Mouse (Mus musculus) liver, adult 2 months (tissue): ENCODE results near the gene Ntng2. TPM values are rescaled to one million over a fixed set of nuclear protein-coding genes. Genes with fewer than 3 reads are reported as not detected.

Source experiments
- DNase-seq: peaks from one replicate; pipeline ENCODE4 v3.0.0-alpha.2; 2011; ENCODE audit warnings: low read depth, low spot score; ENCODE audit errors: extremely low read depth
- H3K27ac ChIP-seq: fragments of 200-500 bp; replicated peaks from 2 replicates; pipeline ENCODE4 v1.5.1; 2012; ENCODE audit warnings: low read depth, mild to moderate bottlenecking, control low read depth, inconsistent platforms, low read length; ENCODE audit not compliant: insufficient read depth
- H3K27me3 ChIP-seq: fragments of 200-500 bp; 2 replicates; pipeline ENCODE4 v1.6.1; 2012; ENCODE audit warnings: mild to moderate bottlenecking, moderate library complexity, low read length, inconsistent platforms; ENCODE audit not compliant: control insufficient read depth, insufficient read depth
- H3K36me3 ChIP-seq: fragments of 200-500 bp; 2 replicates; pipeline ENCODE4 v1.6.1; 2012; ENCODE audit warnings: low read length, inconsistent platforms; ENCODE audit not compliant: control insufficient read depth, insufficient read depth
- H3K4me1 ChIP-seq: fragments of 200-500 bp; 2 replicates; pipeline ENCODE4 v1.6.1; 2011; ENCODE audit warnings: low read length; ENCODE audit not compliant: control insufficient read depth, insufficient read depth
- H3K4me3 ChIP-seq: fragments of 200-500 bp; 2 replicates; pipeline ENCODE4 v1.5.1; 2011; ENCODE audit warnings: low read depth, mild to moderate bottlenecking, control low read depth, low read length, moderate library complexity; ENCODE audit not compliant: insufficient read depth
- H3K79me2 ChIP-seq: fragments of 200-500 bp; 2 replicates; pipeline ENCODE4 v1.6.1; 2012; ENCODE audit warnings: inconsistent platforms, mild to moderate bottlenecking, low read length, moderate library complexity; ENCODE audit not compliant: control insufficient read depth, insufficient read depth
- H3K9ac ChIP-seq: fragments of 200-500 bp; 2 replicates; pipeline ENCODE4 v1.6.1; 2012; ENCODE audit warnings: low read depth, mild to moderate bottlenecking, control low read depth, inconsistent platforms, low read length
- CTCF ChIP-seq: fragments of 200-500 bp; IDR thresholded peaks from 2 replicates; pipeline ENCODE4 v1.5.1; 2011; ENCODE audit warnings: low read depth, low read length, control low read depth
- POLR2A ChIP-seq: fragments of 200-500 bp; IDR thresholded peaks from 2 replicates; pipeline ENCODE4 v1.6.1; 2011; ENCODE audit warnings: low read length, control low read depth; ENCODE audit not compliant: insufficient read depth; ENCODE audit errors: extremely low read depth
- WGBS: fragments of 180-500 bp; shearing (Covaris S2); methylation state at CpG from one replicate; pipeline ENCODE4 v1.1.7; 2018; 5-methylcytosine and 5-hydroxymethylcytosine counted together
- polyA plus RNA-seq: library from polyadenylated mRNA; depleted of rRNA; stranded (reverse); fragments of >200 nt; gene quantifications from 2 replicates; pipeline ENCODE4 v1.2.3, GENCODE M21; 2012
- total RNA-seq: library from RNA; depleted of rRNA; stranded (reverse); fragments of >200 nt; gene quantifications from 2 replicates; pipeline ENCODE4 v1.2.3, GENCODE M21; 2014

Gene Ntng2
- total and polyA plus RNA-seq, 2 experiments, result 1.5 to 5.1 TPM

GRCm38 (mm10) chr2:29266810-29267209 lies 14.0 kb upstream of the Ntng2 start:
- H3K27me3 ChIP-seq, result no peaks in the 10 kb centered on the region
- no peak for DNase-seq
- no peak overlapping the region for H3K4me3 ChIP-seq
- H3K36me3 ChIP-seq, result no peaks in the 10 kb centered on the region
- no peaks in the 10 kb centered on the region for H3K79me2 ChIP-seq
- TF ChIP-seq POLR2A (no peak), CTCF (no peak)
- H3K9ac ChIP-seq, result no peak overlapping the region
- WGBS, result 78% methylated on average over 4 of the region's 4 CpGs
- H3K4me1 ChIP-seq, result no peaks in the 10 kb centered on the region
- H3K27ac ChIP-seq, result no peak overlapping the region

DNA sequence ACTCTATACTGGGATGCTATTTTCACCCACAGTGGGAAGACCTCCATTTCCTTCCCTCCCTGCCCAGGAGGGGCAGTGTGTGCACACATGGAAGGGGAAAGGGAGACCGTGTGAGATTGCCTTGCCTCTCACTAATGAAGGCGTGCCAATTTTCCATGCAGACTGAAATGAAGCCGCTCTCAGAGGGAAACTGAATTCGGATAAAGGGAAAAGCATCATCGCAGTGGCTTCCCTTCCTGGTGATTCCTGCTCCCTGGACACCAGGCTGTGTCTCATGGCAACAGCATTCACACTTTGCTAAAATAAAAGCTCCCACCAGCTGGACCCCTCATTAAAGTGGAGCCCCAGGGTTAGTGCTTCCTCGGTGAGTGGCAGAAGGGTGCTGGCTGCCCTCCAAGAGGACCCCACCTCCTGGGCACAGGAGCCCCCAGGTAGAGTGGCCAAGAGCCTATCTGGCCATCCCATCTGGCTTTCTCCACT lies 9.7 kb upstream of the Ntng2 start:
- WGBS, result 67% methylated on average over 6 of the region's 6 CpGs

DNA sequence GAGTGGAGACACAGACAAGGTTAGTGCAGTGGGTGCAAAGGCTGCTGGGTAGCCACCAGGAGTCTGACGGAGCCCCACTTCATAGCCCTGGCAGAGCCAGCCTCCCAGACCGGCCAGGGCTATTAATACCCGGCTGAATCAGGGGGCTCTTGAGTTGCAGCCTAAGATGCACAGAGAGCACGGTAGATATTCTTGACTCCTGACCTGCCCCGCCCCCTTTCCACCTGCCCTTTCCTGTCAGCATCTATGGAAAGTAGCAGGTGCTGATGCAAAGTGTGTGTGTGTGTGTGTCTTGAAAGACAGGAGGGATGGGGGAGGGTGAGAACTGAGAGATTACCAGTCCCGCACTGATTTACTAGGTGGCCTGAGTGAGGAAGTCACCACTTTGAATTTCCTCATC lies 8.3 kb upstream of the Ntng2 start:
- no peak overlapping the region for H3K9ac ChIP-seq
- no peak overlapping the region for H3K27ac ChIP-seq
- no peak for TF ChIP-seq CTCF
- no peak for TF ChIP-seq POLR2A
- no peak overlapping the region for H3K4me3 ChIP-seq
- no peaks in the 10 kb centered on the region for H3K36me3 ChIP-seq
- H3K4me1 ChIP-seq, result no peaks in the 10 kb centered on the region
- no peaks in the 10 kb centered on the region for H3K79me2 ChIP-seq
- DNase-seq, result no peak
- H3K27me3 ChIP-seq, result no peaks in the 10 kb centered on the region
- 65% methylated on average over 6 of the region's 6 CpGs for WGBS

More for the DNA sequence above, 9.7 kb upstream of the Ntng2 start:
- no peak for TF ChIP-seq POLR2A
- 0 out of 2 replicates have a peak, but pooled peaks have one; percentile 25 for TF ChIP-seq CTCF
- Histone ChIP-seq H3K36me3 (no peaks in the 10 kb centered on the region), H3K4me1 (no peaks in the 10 kb centered on the region), H3K27ac (no peak overlapping the region), H3K9ac (no peak overlapping the region), H3K79me2 (no peaks in the 10 kb centered on the region), H3K27me3 (no peaks in the 10 kb centered on the region), H3K4me3 (no peak overlapping the region)
- DNase-seq, result no peak

DNA sequence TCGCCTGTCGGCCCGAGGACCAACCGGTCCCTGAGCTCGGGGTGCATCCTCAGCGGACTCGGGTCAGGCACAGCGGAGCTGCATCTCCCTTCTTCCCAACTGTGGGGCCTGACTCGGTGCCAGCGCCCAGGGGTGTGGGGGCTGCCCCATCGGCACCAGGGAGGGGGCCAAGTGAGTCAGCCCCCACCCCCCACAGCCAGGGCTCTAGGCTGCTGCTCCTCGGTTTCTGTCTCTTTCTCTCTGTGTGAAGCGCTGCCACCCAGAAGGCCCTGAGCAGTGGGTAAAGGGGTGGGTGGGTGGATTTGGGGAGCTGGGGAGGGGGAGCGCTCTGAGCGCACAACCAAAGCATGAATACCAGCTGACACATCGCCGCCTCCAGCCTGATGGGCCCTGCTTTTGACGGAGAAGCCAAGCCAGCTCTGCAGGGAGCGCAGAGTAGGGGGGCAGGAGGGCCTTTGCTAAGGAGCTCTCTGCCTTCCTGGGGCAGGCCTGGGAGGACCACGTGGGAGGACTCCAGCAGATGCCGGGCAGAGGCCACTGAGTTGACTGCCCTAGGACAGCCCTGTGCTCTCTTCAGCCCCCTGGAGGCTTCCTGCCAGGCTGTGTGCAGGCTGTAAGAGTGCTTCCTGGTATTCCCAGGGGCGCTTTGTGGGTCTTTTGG lies 530 bp upstream of the Ntng2 start:
- H3K4me1 ChIP-seq, result no peaks in the 10 kb centered on the region
- peak overlapping the region; percentile 12; the same call in 1 of the 2 replicates for H3K27ac ChIP-seq
- peaks cover 7% of the 10 kb centered on the region for H3K27me3 ChIP-seq
- H3K79me2 ChIP-seq, result no peaks in the 10 kb centered on the region
- peak; percentile 7 for DNase-seq
- peak overlapping the region; percentile 62 for H3K4me3 ChIP-seq
- TF ChIP-seq POLR2A (no peak), CTCF (peak; percentile 34)
- whole genome bisulfite sequencing, result 9% methylated on average over 22 of the region's 22 CpGs
- H3K36me3 ChIP-seq, result no peaks in the 10 kb centered on the region
- H3K9ac ChIP-seq, result peak overlapping the region; percentile 53

GRCm38 (mm10) chr2:29252059-29252598 lies 676 bp downstream of the Ntng2 start:
- peak overlapping the region; percentile 59 for H3K27ac ChIP-seq
- under 1% methylated on average over 49 of the region's 49 CpGs for WGBS

More at GRCm38 (mm10) chr2:29252059-29252598, 676 bp downstream of the Ntng2 start:
- H3K4me1 ChIP-seq, result no peaks in the 10 kb centered on the region
- H3K27me3 ChIP-seq, result peaks cover 7% of the 10 kb centered on the region
- no peak for DNase-seq
- H3K9ac ChIP-seq, result peak overlapping the region; percentile 67
- H3K79me2 ChIP-seq, result no peaks in the 10 kb centered on the region
- peak overlapping the region; percentile 62 for H3K4me3 ChIP-seq
- H3K36me3 ChIP-seq, result no peaks in the 10 kb centered on the region
- TF ChIP-seq CTCF (no peak), POLR2A (no peak)
